Mouse (Mus musculus): ENCODE measurements around the gene Gm13762.
"Not testable (repeated sequence)": the region's sequence is repeated elsewhere in the genome, so short reads cannot be mapped to it uniquely, and the experiment has no call there.

Gene Gm13762

DNA sequence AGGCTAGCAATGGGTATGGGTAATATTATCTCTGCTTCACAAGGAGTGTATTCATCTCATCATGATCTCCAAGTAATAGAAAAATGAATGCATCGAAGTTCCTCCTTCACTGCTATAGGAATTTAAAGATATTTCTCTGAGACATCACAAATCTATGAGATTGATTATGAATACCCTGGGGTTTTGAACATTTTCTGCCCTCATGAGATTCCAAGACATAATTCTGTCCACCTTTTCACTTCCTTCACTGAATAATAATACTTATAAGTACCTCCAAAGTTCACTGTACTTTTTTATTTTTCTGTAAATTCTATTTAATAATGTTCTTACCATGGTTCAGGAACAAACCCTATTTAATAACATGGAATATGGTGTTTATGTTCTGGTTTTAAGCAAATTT, at the start of gene Gm13762:
Gene Gm13762, minus strand, starts transcription at position 101 of the 400 bp plus-strand sequence.
- no peak for DNase-seq (ENCODE audit: low spot score in 2 of 2)

DNA sequence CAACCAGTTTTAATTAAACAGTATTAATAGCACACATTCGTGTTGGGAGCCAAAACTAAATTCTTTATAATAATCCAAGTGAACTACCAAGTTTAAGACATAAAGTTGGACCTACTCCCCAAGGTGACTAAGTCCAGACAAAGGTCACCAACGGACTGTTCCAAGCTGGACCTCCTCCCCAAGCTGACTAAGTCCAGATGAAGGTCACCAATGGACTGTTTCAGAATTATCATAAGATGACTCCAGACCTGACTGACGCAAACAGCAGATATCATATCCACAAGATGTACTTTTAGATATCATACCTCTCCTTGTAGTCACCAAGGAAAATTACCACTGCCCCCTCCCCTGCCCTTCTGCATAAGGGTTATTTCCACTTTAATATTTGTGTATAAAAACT, 41.4 kb upstream of the Gm13762 start:
- not testable (repeated sequence) for DNase-seq (ENCODE audit: low spot score in 2 of 2)

DNA sequence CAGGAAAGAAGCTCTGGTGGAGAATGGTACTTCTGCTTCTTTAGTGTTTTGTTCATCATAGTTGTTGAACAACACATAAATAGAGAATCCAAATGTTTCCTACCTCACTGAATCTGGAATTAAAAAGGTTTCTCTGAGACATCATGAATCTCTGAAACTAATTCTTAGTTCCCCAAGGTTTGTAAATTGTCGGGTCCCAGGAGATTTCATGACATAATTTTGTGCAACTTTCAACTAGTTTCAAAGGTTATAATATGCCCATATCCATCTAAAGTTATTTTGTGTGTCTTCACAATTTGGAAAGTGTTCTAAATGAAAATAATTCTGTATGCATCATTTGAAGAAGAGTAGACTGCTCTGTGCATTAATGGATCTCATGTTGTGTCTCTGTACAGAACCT, 38.2 kb upstream of the Gm13762 start, which contains the start of gene Olfr1216:
Gene Olfr1216, minus strand, starts transcription at position 101 of the 400 bp plus-strand sequence.
- DNase-seq (ENCODE audit: low spot score in 2 of 2) = no peak

DNA sequence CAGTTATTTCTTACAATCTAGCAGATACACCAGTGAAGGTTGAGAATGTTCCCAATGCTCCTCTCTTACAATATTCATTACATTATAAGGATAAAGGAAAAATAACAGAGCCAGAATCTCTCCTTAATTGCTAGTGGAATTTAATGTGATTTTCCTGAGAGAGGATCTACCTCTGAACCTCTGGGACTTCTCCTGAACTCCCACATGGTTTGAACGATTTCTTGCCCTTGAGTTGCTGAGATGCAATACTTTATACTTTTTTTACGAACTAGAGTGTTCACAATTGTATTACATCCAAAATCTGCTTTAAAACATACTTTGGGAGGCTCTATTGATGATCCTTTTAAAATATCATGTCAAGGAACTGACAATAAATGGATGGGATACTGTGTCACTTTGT, 26.8 kb upstream of the Gm13762 start, which contains the start of gene Olfr1215:
Gene Olfr1215, minus strand, starts transcription at position 101 of the 400 bp plus-strand sequence.
- DNase-seq (ENCODE audit: low spot score in 2 of 2) = no peak

DNA sequence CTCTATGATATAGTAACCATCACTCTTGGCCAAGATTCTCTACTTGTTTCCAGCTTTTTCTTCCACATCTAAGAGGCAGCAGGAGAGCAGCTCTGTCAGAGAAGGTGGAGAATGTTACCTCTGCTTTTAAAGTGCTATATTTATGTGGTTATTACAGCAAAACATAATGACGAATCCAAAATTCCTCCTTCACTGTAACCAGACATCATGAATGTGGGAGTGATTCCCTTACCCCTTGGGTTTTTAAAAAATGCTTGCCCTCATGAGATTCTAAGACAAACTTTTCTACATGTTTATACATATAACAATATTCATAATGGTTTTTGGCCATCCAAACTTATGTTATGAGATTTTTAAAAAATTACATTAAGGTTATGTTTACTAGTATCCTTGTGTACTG, 12.5 kb upstream of the Gm13762 start, which contains the start of gene Olfr1214:
Gene Olfr1214, minus strand, starts transcription at position 101 of the 400 bp plus-strand sequence.
- no peak for DNase-seq (ENCODE audit: low spot score in 2 of 2)

DNA sequence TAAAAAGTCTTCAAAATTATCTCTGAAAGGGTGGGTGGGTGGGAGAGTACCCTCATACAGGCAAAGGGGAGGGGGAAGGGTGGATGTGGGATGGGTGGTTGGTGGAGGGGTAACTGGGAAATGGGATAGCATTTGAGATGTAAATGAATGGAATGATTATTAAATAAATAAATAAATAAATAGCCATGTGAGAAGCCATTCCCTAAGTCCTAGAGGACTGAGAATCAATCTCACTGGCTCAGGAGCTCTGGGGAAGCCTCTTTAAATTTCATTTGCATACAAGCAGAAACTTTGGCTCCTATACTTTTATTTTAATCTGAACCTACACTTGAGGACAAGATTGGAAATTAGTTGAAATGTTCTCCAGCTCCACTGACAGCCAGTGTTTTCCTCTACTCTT, 26.4 kb downstream of the Gm13762 start, which contains the start of gene Olfr1212:
Gene Olfr1212, plus strand, starts transcription at position 301 of the 400 bp plus-strand sequence.
- no peak for DNase-seq (ENCODE audit: low spot score in 2 of 2)

DNA sequence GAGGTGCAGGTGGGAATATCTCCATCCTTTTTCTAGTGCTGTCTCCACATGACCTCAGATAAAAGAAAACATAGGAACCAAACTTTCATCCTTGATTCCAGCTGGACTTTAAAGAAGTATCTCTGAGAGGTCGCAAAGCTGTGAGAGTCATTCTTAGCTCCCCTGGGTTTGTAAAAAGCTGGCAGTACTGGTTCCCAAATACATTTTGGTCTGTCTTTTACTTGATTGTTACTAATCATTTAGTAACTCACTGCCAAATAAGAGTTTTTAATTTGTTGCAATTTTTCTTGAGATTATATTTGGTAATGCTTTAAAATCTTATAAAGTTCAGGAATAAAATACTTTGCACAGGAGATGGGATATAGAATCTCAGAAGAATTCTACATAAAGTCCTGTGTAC, 42.1 kb downstream of the Gm13762 start, which contains the start of gene Olfr1211:
Gene Olfr1211, minus strand, starts transcription at position 101 of the 400 bp plus-strand sequence.
- no peak for DNase-seq (ENCODE audit: low spot score in 2 of 2)

Data from frontal cortex, postnatal 36 days (tissue).